Mouse (Mus musculus): ENCODE measurements around the gene Gm20825. TPM values are rescaled to one million over a fixed set of nuclear protein-coding genes. Genes with fewer than 3 reads are reported as not detected.
"Not testable (repeated sequence)": the region's sequence is repeated elsewhere in the genome, so short reads cannot be mapped to it uniquely, and the experiment has no call there.

The Gm20825 gene
- polyA plus RNA-seq (2015; fragmentation: Nextera tagmentation; extraction: Ambion mirVana): not detected in 2 replicates

- H3K4me1 ChIP-seq (replicated peaks); H3K27me3 ChIP-seq; H3K9ac ChIP-seq (replicated peaks); ATAC-seq; H3K9me3 ChIP-seq; H3K4me3 ChIP-seq (replicated peaks); H3K36me3 ChIP-seq; H3K27ac ChIP-seq; H3K4me2 ChIP-seq (replicated peaks): not testable (repeated sequence)
- 58% methylated on average over 3 of the region's 4 CpGs for WGBS
Measured at GRCm38 (mm10) chrY:8071407-8071806, at the start of gene Gm20825. Gene Gm20825, minus strand, starts transcription at chrY:8071507.

Other genes starting within 250 kb of the Gm20825 start
- not detected in 2 replicates for gene Gm29049, start 74.3 kb downstream of the Gm20825 start, polyA plus RNA-seq (2015; fragmentation: Nextera tagmentation; extraction: Ambion mirVana)
- gene Gm20824, start 186.4 kb upstream of the Gm20825 start, polyA plus RNA-seq (2015; fragmentation: Nextera tagmentation; extraction: Ambion mirVana): not detected in 2 replicates

Data from midbrain, embryonic 13.5 days (tissue).